Mouse (Mus musculus) ES-E14 (cell line): ENCODE data around the gene Pdcd6ip. TPM values are rescaled to one million over a fixed set of nuclear protein-coding genes. Genes with fewer than 3 reads are reported as not detected.

Source experiments
- DNase-seq: peaks from one replicate; pipeline ENCODE4 v3.0.0-alpha.2; 2013; ENCODE audit warnings: low read depth, low spot score
- H3K27ac ChIP-seq: 2 replicates; pipeline ENCODE4 v1.5.1; 2012; ENCODE audit warnings: low read depth, mild to moderate bottlenecking, low read length, moderate library complexity, mixed read lengths; ENCODE audit not compliant: poor library complexity, insufficient read depth, severe bottlenecking
- H3K36me3 ChIP-seq: 2 replicates; pipeline ENCODE4 v1.6.1; 2012; ENCODE audit warnings: mild to moderate bottlenecking, low read length, moderate library complexity, mixed read lengths; ENCODE audit not compliant: control insufficient read depth, poor library complexity, insufficient read depth, severe bottlenecking
- H3K4me1 ChIP-seq, 2 experiments: fragments of 150-350 bp in 1 of 2; sonication (generic) in 1 of 2; 2 replicates each; pipeline ENCODE4 v1.6.1; 2012; ENCODE audit warnings: low read length in 2 of 2, mild to moderate bottlenecking in 1 of 2, mixed read lengths in 1 of 2; ENCODE audit not compliant: control insufficient read depth in 2 of 2, insufficient read depth in 2 of 2, poor library complexity in 1 of 2
- H3K4me3 ChIP-seq, 2 experiments: fragments of 150-350 bp in 1 of 2; sonication (generic) in 1 of 2; 2 replicates each; pipeline ENCODE4 v1.5.1; 2012; ENCODE audit warnings: low read length in 2 of 2, low read depth in 1 of 2, mild to moderate bottlenecking in 1 of 2, mixed read lengths in 1 of 2; ENCODE audit not compliant: insufficient read depth in 1 of 2, poor library complexity in 1 of 2, severe bottlenecking in 1 of 2
- H3K9ac ChIP-seq: 2 replicates; pipeline ENCODE4 v1.6.1; 2012; ENCODE audit warnings: low read depth, mild to moderate bottlenecking, low read length, mixed read lengths; ENCODE audit not compliant: poor library complexity, insufficient read depth, severe bottlenecking
- H3K9me3 ChIP-seq: fragments of 150-350 bp; sonication (generic); 2 replicates; pipeline ENCODE4 v1.6.1; 2012; ENCODE audit warnings: low read depth, mild to moderate bottlenecking, low read length; ENCODE audit not compliant: control insufficient read depth, insufficient read depth
- CHD2 ChIP-seq: IDR thresholded peaks from 2 replicates; pipeline ENCODE4 v1.6.1; 2014; ENCODE audit warnings: mild to moderate bottlenecking, low read depth, low read length, inconsistent platforms
- HCFC1 ChIP-seq: IDR thresholded peaks from 2 replicates; pipeline ENCODE4 v1.6.1; 2012; ENCODE audit warnings: low read length, inconsistent platforms, borderline replicate concordance; ENCODE audit not compliant: insufficient read depth
- MAFK ChIP-seq: IDR thresholded peaks from 2 replicates; pipeline ENCODE4 v1.6.1; 2014; ENCODE audit warnings: mild to moderate bottlenecking, low read depth, low read length, inconsistent platforms; ENCODE audit not compliant: insufficient read depth
- ZC3H11A ChIP-seq: IDR thresholded peaks from 2 replicates; pipeline ENCODE4 v1.6.1; 2012; ENCODE audit warnings: low read depth, mild to moderate bottlenecking, inconsistent platforms, low read length, borderline replicate concordance
- ZNF384 ChIP-seq: IDR thresholded peaks from 2 replicates; pipeline ENCODE4 v1.6.1; 2012; ENCODE audit warnings: low read depth, low read length, inconsistent platforms
- in situ Hi-C, 2 experiments: fragments of 600-800 bp; cut with MboI; formaldehyde crosslinking; loops; one replicate each; pipeline ENCODE4 v1.15.1; 2025; ENCODE audit warnings: low sequenced_read_pairs in 2 of 2, inconsistent platforms in 1 of 2; ENCODE audit not compliant: unreplicated experiment in 2 of 2
- total RNA-seq: library from RNA; depleted of rRNA; stranded (reverse); fragments of 300-350 nt; gene quantifications from 2 replicates; pipeline ENCODE4 v1.2.3, GENCODE M21; 2012

The Pdcd6ip gene
- total RNA-seq, 1 experiment: 28.4 TPM

DNA sequence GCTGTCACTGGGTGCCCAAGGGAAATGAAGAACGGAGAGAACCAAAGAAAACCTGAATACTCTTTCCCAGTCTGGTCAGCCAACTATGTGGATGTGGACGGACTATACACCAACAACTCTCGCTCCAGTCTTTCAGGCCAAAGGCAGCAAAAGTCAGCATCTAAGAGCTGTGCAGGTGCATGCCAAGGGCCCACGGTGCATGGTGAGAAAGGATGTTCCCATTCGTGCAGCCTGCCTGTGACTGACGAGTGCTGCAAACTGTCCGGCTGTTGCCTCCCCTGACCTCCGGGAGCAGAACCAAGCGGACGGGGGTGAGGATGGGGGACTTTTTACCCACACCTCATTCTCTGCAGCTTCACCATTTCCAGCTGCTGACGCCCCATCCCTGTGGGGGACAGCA lies 78.9 kb downstream of the Pdcd6ip start:
- no peak for DNase-seq
- Histone ChIP-seq H3K9ac (no peak overlapping the region), H3K27ac (no peak overlapping the region), H3K9me3 (no peaks in the 10 kb centered on the region), H3K36me3 (no peaks in the 10 kb centered on the region), H3K4me1 (no peaks in the 10 kb centered on the region; a peak in 1 of 4 replicates), H3K4me3 (no peak overlapping the region)
- in situ Hi-C loops: loop anchor here in 1 of 2 experiments (25.0 kb wide), 1 partner anchor 817 kb away; no protein-coding TSS in a partner anchor
- TF ChIP-seq ZNF384 (no peak), ZC3H11A (no peak), MAFK (no peak), HCFC1 (no peak), CHD2 (no peak)

DNA sequence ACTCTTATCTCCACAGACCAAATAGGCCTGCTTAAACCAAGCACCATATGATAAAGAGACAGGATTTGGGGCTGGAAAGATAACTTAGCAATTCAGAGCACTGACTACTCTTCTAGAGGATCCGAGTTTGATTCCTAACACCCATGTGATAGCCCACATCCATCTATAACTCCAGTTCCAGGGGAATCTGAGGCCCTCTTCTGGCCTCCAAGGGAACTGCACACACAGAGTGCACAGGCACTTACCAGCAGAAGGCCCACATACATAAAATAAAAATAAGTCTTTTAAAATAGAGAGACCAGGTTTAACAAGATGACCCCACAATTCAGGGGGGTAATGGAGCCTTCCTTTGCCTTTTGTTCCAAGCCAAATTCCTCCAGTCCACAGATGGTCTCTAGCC lies 79.3 kb downstream of the Pdcd6ip start:
- Histone ChIP-seq H3K36me3 (no peaks in the 10 kb centered on the region), H3K4me1 (no peaks in the 10 kb centered on the region; a peak in 1 of 4 replicates), H3K27ac (no peak overlapping the region), H3K4me3 (no peak overlapping the region), H3K9me3 (no peaks in the 10 kb centered on the region), H3K9ac (no peak overlapping the region)
- no peak for DNase-seq
- in situ Hi-C loops: loop anchor here in 1 of 2 experiments (25.0 kb wide), 1 partner anchor 816 kb away; no protein-coding TSS in a partner anchor
- TF ChIP-seq ZC3H11A (0 out of 2 replicates have a peak, but pooled peaks have one; percentile 7), ZNF384 (no peak)

DNA sequence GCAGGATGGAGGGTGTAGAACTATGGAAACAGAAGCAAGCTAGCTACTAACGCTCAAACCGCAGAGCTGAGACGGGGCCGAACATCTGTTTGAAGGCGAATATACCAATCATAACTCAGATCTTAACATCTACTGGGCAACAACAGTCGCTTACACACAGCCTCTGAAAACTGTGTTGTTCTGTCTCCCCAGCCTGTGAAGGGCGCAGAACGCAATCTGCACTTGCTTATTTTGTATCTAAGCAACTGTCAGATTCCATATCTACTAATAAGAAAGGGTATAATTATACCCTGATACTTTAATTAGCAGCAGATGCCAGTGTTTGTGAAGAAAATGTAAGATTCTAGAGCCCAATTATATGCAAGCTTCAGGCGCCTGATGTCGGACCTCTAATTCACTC lies 81.3 kb downstream of the Pdcd6ip start:
- peaks cover 0 to under 1% of the 10 kb centered on the region in 2 experiments; a peak in 1 of 4 replicates for H3K4me1 ChIP-seq
- H3K9me3 ChIP-seq: no peaks in the 10 kb centered on the region
- H3K27ac ChIP-seq: no peak overlapping the region
- no peaks in the 10 kb centered on the region for H3K36me3 ChIP-seq
- DNase-seq: no peak
- in situ Hi-C loops: loop anchor here in 1 of 2 experiments (25.0 kb wide), 1 partner anchor 814 kb away; no protein-coding TSS in a partner anchor
- no peak overlapping the region for H3K4me3 ChIP-seq
- TF ChIP-seq MAFK: no peak
- TF ChIP-seq ZNF384: no peak
- TF ChIP-seq HCFC1: no peak
- no peak for TF ChIP-seq CHD2
- TF ChIP-seq ZC3H11A: no peak
- H3K9ac ChIP-seq: no peak overlapping the region

DNA sequence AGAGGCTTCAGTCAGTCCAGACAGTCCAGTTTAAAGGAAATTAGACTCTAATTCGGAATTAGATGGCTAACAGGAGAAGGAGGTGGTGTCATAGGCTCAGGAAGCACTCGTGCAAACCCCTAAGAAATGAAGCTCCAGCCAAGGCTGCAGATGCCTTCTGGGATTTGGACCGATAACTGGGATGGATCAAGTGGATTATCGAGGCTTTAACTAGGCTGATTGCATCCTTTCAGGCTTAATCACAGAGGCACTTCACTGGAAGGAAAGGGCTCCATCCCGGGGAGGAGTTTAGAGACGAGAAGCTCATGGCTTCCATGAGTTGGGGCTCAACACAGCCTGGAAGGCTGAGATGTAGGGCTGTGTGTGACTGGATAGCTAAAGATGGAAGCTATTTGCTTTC lies 84.0 kb downstream of the Pdcd6ip start:
- H3K27ac ChIP-seq: no peak overlapping the region
- no peak overlapping the region for H3K4me3 ChIP-seq
- in situ Hi-C loops: no loop called here
- no peak overlapping the region for H3K9ac ChIP-seq
- DNase-seq: no peak
- TF ChIP-seq HCFC1 (no peak), MAFK (no peak), ZC3H11A (no peak), CHD2 (no peak), ZNF384 (no peak)
- no peaks in the 10 kb centered on the region for H3K36me3 ChIP-seq
- H3K4me1 ChIP-seq: peaks cover 0 to 3% of the 10 kb centered on the region in 2 experiments; a peak in 1 of 4 replicates
- H3K9me3 ChIP-seq: no peaks in the 10 kb centered on the region

DNA sequence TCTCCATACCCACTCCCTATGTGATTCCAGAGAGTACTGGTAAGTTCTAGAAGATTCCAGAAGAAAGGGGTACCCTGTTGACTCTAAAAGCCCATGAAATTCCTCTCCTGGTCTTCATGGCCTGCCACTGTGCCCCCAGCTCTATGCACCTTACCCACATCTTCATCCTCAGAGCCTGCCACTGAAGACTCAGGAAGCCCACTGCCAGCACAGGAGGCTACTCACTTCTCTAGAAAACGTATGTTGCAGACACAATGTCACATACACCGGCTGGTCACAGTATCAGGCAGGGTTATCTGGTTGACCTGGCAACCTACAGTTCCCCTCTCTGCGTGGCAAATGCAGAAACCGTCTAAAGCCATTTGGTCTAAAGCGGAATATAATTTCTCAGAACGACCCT lies 91.0 kb downstream of the Pdcd6ip start:
- TF ChIP-seq MAFK (no peak), CHD2 (no peak), HCFC1 (no peak), ZC3H11A (no peak), ZNF384 (no peak)
- in situ Hi-C loops: no loop called here
- no peak overlapping the region for H3K27ac ChIP-seq
- H3K4me1 ChIP-seq: peaks cover 0 to 3% of the 10 kb centered on the region in 2 experiments; a peak in 1 of 4 replicates
- H3K36me3 ChIP-seq: no peaks in the 10 kb centered on the region
- H3K9ac ChIP-seq: no peak overlapping the region
- no peak for DNase-seq
- H3K9me3 ChIP-seq: no peaks in the 10 kb centered on the region
- no peak overlapping the region for H3K4me3 ChIP-seq
